Mouse (Mus musculus) MEL (cell line): ENCODE measurements around the gene Mymx.

ENCODE experiments used
- CTCF ChIP-seq, 3 experiments: IDR thresholded peaks in 2 of 3; conservative IDR thresholded peaks in 1 of 3; 2 replicates each; pipeline ENCODE4 v1.5.1; 2011 to 2012; ENCODE audit warnings: low read length in 3 of 3, low read depth in 2 of 3, mild to moderate bottlenecking in 2 of 3, improper control_type of control experiment in 1 of 3, inconsistent platforms in 1 of 3, mixed read lengths in 1 of 3, moderate library complexity in 1 of 3; ENCODE audit not compliant: control insufficient read depth in 1 of 3, insufficient read depth in 1 of 3, poor library complexity in 1 of 3, severe bottlenecking in 1 of 3
- GATA1 ChIP-seq: IDR thresholded peaks from 2 replicates; pipeline ENCODE4 v1.6.1; 2011; ENCODE audit warnings: low read depth, low read length, improper control_type of control experiment
- NRF1 ChIP-seq: IDR thresholded peaks from 2 replicates; pipeline ENCODE4 v1.6.1; 2014; ENCODE audit warnings: low read depth, mild to moderate bottlenecking, inconsistent platforms, low read length, improper control_type of control experiment, moderate library complexity; ENCODE audit not compliant: poor library complexity, insufficient read depth, severe bottlenecking

GRCm38 (mm10) chr17:45584096-45584896 is 17.6 kb downstream of the Mymx start:
- TF ChIP-seq GATA1: no peak
- TF ChIP-seq CTCF (IDR thresholded peaks at IDR 0.05 in 2 of 3, conservative IDR thresholded peaks at IDR 0.05 in 1 of 3; ENCODE audit: control insufficient read depth in 1 of 3, insufficient read depth in 1 of 3, low read depth in 2 of 3, low read length in 3 of 3, poor library complexity in 1 of 3, severe bottlenecking in 1 of 3): no peak
- no peak for TF ChIP-seq NRF1
